Mouse (Mus musculus) liver, embryonic 14.5 days (tissue): Measurements from ENCODE around the gene Adgrf4. TPM values are rescaled to one million over a fixed set of nuclear protein-coding genes. Genes with fewer than 3 reads are reported as not detected.

Source experiments
- ATAC-seq: fragments of 200-750 bp; cut with Nextera tagmentation; 2 replicates; pipeline ENCODE4 v1.8.0; 2017; ENCODE audit warnings: moderate number of reproducible peaks, mild to moderate bottlenecking, moderate library complexity; ENCODE audit not compliant: insufficient read depth
- DNase-seq, 3 experiments: peaks; one replicate each; pipeline ENCODE4 v3.0.0-alpha.2; 2012 to 2013; ENCODE audit warnings: low read depth in 3 of 3, low spot score in 3 of 3
- H3K27ac ChIP-seq: fragments of 300-500 bp; sonication (generic); 2 replicates; pipeline ENCODE4 v1.5.1; 2014; ENCODE audit warnings: moderate library complexity, mild to moderate bottlenecking, control low read depth, inconsistent platforms
- H3K27me3 ChIP-seq: fragments of 300-500 bp; sonication (generic); 2 replicates; pipeline ENCODE4 v1.6.1; 2014; ENCODE audit warnings: mild to moderate bottlenecking, low read length, moderate library complexity; ENCODE audit not compliant: control insufficient read depth, insufficient read depth
- H3K36me3 ChIP-seq: fragments of 300-500 bp; sonication (generic); replicated peaks from 2 replicates; pipeline ENCODE4 v1.6.1; 2014; ENCODE audit warnings: low read depth; ENCODE audit not compliant: control insufficient read depth, insufficient read depth
- H3K4me1 ChIP-seq, 2 experiments: fragments of 200-500 bp in 1 of 2; fragments of 300-500 bp in 1 of 2; sonication (generic) in 1 of 2; replicated peaks; 2 replicates each; pipeline ENCODE4 v1.6.1; 2012 to 2014; ENCODE audit warnings: antibody characterized with exemption in 1 of 2, inconsistent platforms in 1 of 2, low read length in 1 of 2; ENCODE audit not compliant: control insufficient read depth in 2 of 2, insufficient read depth in 2 of 2
- H3K4me2 ChIP-seq: fragments of 300-500 bp; sonication (generic); 2 replicates; pipeline ENCODE4 v1.6.1; 2014; ENCODE audit warnings: low read depth, mild to moderate bottlenecking, control low read depth, moderate library complexity
- H3K4me3 ChIP-seq, 2 experiments: fragments of 200-500 bp in 1 of 2; fragments of 300-500 bp in 1 of 2; sonication (generic) in 1 of 2; 2 replicates each; pipeline ENCODE4 v1.5.1; 2012 to 2014; ENCODE audit warnings: low read depth in 2 of 2, low read length in 2 of 2, mild to moderate bottlenecking in 2 of 2, control low read depth in 1 of 2, inconsistent platforms in 1 of 2, moderate library complexity in 1 of 2; ENCODE audit not compliant: insufficient read depth in 1 of 2
- H3K9ac ChIP-seq: fragments of 300-500 bp; sonication (generic); replicated peaks from 2 replicates; pipeline ENCODE4 v1.6.1; 2014; ENCODE audit warnings: mild to moderate bottlenecking, control low read depth, moderate library complexity
- H3K9me3 ChIP-seq: fragments of 300-500 bp; sonication (generic); 2 replicates; pipeline ENCODE4 v1.6.1; 2016; ENCODE audit warnings: low read length, mixed read lengths; ENCODE audit not compliant: control insufficient read depth
- CTCF ChIP-seq: IDR thresholded peaks from 2 replicates; pipeline ENCODE4 v1.5.1; 2016; ENCODE audit warnings: antibody characterized with exemption, low read depth, control low read depth
- EP300 ChIP-seq: IDR thresholded peaks from 2 replicates; pipeline ENCODE4 v1.6.1; 2016; ENCODE audit warnings: antibody characterized with exemption, low read depth
- WGBS: fragments of 180-500 bp; shearing (Covaris S2); extraction: QIAGEN DNeasy Blood & Tissue Kit; methylation state at CpG from one replicate; pipeline ENCODE4 v1.1.7; 2014; ENCODE audit not compliant: insufficient replicate concordance; 5-methylcytosine and 5-hydroxymethylcytosine counted together
- polyA plus RNA-seq, 2 experiments: library from polyadenylated mRNA; depleted of rRNA in 1 of 2; stranded (reverse) in 1 of 2; unstranded in 1 of 2; fragments of >200 nt; fragmentation: Nextera tagmentation in 1 of 2; extraction: Ambion mirVana in 1 of 2; gene quantifications; 2 replicates each; pipeline versions ENCODE4 v1.2.1 to v1.2.3; 2012 to 2014

Gene Adgrf4
- polyA plus RNA-seq (2012; rRNA removed) (0.01 and 0.04 TPM in 2 replicates), polyA plus RNA-seq (2014; fragmentation: Nextera tagmentation; extraction: Ambion mirVana) (not detected in 2 replicates)

- no peak for TF ChIP-seq CTCF
- TF ChIP-seq EP300: no peak
- Histone ChIP-seq H3K9ac (no peak within 1 kb of the TSS), H3K27ac (no peak within 1 kb of the TSS), H3K9me3 (no peaks in the 10 kb centered on the region), H3K4me1 (no peaks in the 10 kb centered on the region), H3K36me3 (no peaks in the 10 kb centered on the region), H3K27me3 (no peaks in the 10 kb centered on the region), H3K4me2 (no peak within 1 kb of the TSS), H3K4me3 (no peak within 1 kb of the TSS)
- DNase-seq (no peak), ATAC-seq (no peak)
- WGBS: 62% methylated on average over 10 of the region's 10 CpGs
Observed at GRCm38 (mm10) chr17:42692136-42692535, at the start of gene Adgrf4. Gene Adgrf4, minus strand, starts transcription at chr17:42692284.

- no peak within 1 kb of the TSS for H3K27ac ChIP-seq
- H3K4me1 ChIP-seq: no peaks in the 10 kb centered on the region
- H3K27me3 ChIP-seq: no peaks in the 10 kb centered on the region
- no peak for DNase-seq
- no peaks in the 10 kb centered on the region for H3K36me3 ChIP-seq
- ATAC-seq: no peak
- no peak within 1 kb of the TSS for H3K4me3 ChIP-seq
- H3K9me3 ChIP-seq: no peaks in the 10 kb centered on the region
- WGBS: 34% methylated on average over 7 of the region's 7 CpGs
- no peak within 1 kb of the TSS for H3K9ac ChIP-seq
- TF ChIP-seq EP300 (no peak), CTCF (no peak)
- H3K4me2 ChIP-seq: no peak within 1 kb of the TSS
Observed at GRCm38 (mm10) chr17:42741801-42742217, 49.7 kb upstream of the Adgrf4 start, which contains the start of gene Adgrf2. Gene Adgrf2, minus strand, starts transcription at chr17:42742179.

- TF ChIP-seq EP300 (no peak), CTCF (no peak)
- H3K9me3 ChIP-seq: no peaks in the 10 kb centered on the region
- H3K36me3 ChIP-seq: no peaks in the 10 kb centered on the region
- no peak overlapping the region for H3K4me2 ChIP-seq
- no peak overlapping the region for H3K4me3 ChIP-seq
- ATAC-seq (no peak), DNase-seq (no peak)
- H3K4me1 ChIP-seq: no peaks in the 10 kb centered on the region
- 67% methylated on average over 6 of the region's 6 CpGs for WGBS
- no peak overlapping the region for H3K27ac ChIP-seq
- H3K9ac ChIP-seq: no peak overlapping the region
- no peaks in the 10 kb centered on the region for H3K27me3 ChIP-seq
Observed at GRCm38 (mm10) chr17:42738794-42739193, 46.7 kb upstream of the Adgrf4 start.

- no peak for TF ChIP-seq EP300
- TF ChIP-seq CTCF: no peak; the same call in 1 of the 2 replicates
- H3K36me3 ChIP-seq: no peaks in the 10 kb centered on the region
- ATAC-seq: no peak
- no peaks in the 10 kb centered on the region for H3K9me3 ChIP-seq
- 39% methylated on average over 3 of the region's 3 CpGs for WGBS
- no peak overlapping the region for H3K9ac ChIP-seq
- H3K4me3 ChIP-seq: no peak overlapping the region
- DNase-seq: no peak
- H3K27me3 ChIP-seq: no peaks in the 10 kb centered on the region
- no peaks in the 10 kb centered on the region for H3K4me1 ChIP-seq
- no peak overlapping the region for H3K27ac ChIP-seq
- no peak overlapping the region for H3K4me2 ChIP-seq
Observed at GRCm38 (mm10) chr17:42717161-42717560, 25.1 kb upstream of the Adgrf4 start.

- H3K4me3 ChIP-seq: no peak overlapping the region
- no peaks in the 10 kb centered on the region for H3K36me3 ChIP-seq
- H3K9ac ChIP-seq: no peak overlapping the region
- DNase-seq: no peak
- H3K27ac ChIP-seq: no peak overlapping the region
- no peak for ATAC-seq
- no peaks in the 10 kb centered on the region for H3K27me3 ChIP-seq
- H3K4me2 ChIP-seq: no peak overlapping the region
- WGBS: 74% methylated on average over 7 of the region's 7 CpGs
- no peaks in the 10 kb centered on the region for H3K4me1 ChIP-seq
- TF ChIP-seq CTCF (no peak), EP300 (no peak)
- H3K9me3 ChIP-seq: no peaks in the 10 kb centered on the region
Observed at GRCm38 (mm10) chr17:42714991-42715390, 22.9 kb upstream of the Adgrf4 start.
